Mouse (Mus musculus): ENCODE measurements at regions not wholly inside any gene's neighbourhood (a gene's known extent, or its start where the extent isn't known, plus 50 kb on each side); places are given as distances from the start of the nearest gene placed in this dataset.

GRCm38 (mm10) chr9:122437464-122437863 lies 86.1 kb downstream of the Abhd5 start:
- no peak for DNase-seq (ENCODE audit: low spot score in 2 of 2)

GRCm38 (mm10) chr9:122446387-122447105 lies 95.1 kb downstream of the Abhd5 start:
- DNase-seq (ENCODE audit: low spot score in 2 of 2) = no peak

DNA sequence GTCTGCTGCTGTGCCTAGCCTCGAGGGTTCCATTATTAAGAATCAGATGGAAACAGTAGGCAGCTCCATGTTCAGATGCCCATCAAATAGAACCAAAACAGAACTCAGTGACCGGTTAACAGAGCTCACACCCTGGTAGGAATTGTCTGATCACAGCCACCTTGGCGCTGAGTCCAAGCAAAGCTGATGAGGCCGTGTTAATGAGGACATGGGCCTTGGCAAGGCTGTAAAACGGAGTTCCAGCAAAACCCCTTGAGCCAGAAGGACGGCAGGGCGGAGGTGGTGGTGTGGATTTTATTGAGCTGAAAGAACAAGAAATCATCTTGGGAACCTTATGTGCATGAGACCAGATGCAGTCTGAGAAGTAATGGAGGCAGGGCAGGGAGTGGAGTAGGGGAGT lies 96.2 kb downstream of the Abhd5 start:
- DNase-seq (ENCODE audit: low spot score in 2 of 2) = no peak

GRCm38 (mm10) chr9:122448342-122448741 lies 96.9 kb downstream of the Abhd5 start:
- no peak for DNase-seq (ENCODE audit: low spot score in 2 of 2)

DNA sequence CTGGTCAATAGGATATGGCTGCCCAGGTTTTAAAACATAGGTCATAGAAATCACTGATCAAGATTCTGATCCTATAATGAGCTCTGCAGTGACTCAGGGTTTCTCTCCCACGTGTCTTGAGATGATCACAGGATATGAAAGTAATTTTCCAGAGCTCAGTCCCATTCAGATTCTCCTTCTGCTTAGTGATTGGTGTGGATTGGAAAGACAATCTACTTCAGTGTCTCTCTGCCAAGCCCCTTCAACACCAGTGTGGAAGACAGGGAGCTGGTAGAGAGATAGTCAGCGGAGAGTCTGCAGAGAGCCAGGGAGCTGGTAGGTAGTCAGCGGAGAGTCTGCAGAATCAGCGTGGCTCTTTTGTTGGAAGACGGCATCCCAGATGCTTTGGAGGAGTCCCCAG lies 99.1 kb downstream of the Abhd5 start:
- DNase-seq (ENCODE audit: low spot score in 2 of 2) = no peak

- no peak for DNase-seq (ENCODE audit: low spot score in 2 of 2)
Observed at GRCm38 (mm10) chr9:122455301-122455700, 103.9 kb downstream of the Abhd5 start.

GRCm38 (mm10) chr9:122455779-122456178 lies 104.4 kb downstream of the Abhd5 start:
- no peak for DNase-seq (ENCODE audit: low spot score in 2 of 2)

GRCm38 (mm10) chr9:122459491-122459890 lies 108.1 kb downstream of the Abhd5 start:
- DNase-seq (ENCODE audit: low spot score in 2 of 2) = no peak

DNA sequence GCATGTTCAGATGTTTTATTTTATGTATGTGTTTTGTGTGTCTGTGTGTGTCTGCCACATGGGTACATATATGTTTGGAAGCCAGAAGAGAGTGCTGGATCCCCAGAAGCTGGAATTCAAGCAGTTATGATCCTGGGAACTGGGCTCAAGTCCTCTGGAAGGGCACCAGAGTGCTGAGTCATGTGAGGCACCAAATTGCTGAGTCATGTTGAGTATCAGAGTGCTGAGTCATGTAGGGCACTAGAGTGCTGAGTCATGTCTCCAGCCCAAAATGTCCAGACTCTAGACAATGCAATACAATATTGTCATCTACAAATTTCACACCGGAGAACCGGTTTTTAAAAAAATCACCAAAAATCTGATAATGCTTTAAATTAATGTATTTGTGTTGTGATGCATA lies 120.1 kb downstream of the Abhd5 start:
- DNase-seq (ENCODE audit: low spot score in 2 of 2) = no peak

GRCm38 (mm10) chr9:122476356-122476755 lies 124.9 kb downstream of the Abhd5 start:
- DNase-seq (ENCODE audit: low spot score in 2 of 2) = no peak

- no peak for DNase-seq (ENCODE audit: low spot score in 2 of 2)
Observed at GRCm38 (mm10) chr9:122487001-122487400, 135.6 kb downstream of the Abhd5 start.

- DNase-seq (ENCODE audit: low spot score in 2 of 2) = no peak
Observed at GRCm38 (mm10) chr9:122494691-122495090, 143.3 kb downstream of the Abhd5 start.

- peak in 1 of 2 experiments; percentile 48 for DNase-seq (ENCODE audit: low spot score in 2 of 2)
Observed at GRCm38 (mm10) chr9:122496482-122496985, 145.1 kb downstream of the Abhd5 start.

DNA sequence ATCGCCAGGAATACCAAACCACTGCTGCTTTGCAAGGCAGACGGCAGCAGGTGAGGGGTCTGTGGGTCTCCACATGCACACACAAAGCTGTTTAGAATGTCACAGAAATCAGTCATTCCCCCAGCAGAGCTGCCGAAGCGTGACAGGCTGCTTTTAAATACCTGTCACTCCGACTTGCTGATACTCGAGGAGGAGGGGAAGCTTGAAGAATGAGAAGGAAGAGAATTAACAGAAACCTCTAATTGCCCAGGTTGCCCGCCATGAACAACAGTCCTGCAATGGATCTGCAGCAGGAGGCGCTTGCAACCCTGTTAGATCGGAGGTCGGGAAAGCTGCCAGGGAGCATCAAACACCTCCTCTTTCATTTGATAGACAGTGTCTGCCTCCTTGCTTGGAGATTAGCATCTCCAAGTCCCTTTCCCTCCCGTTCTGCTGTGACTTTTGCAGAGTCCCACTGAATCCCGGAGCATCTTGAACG lies 150.5 kb downstream of the Abhd5 start:
- DNase-seq (ENCODE audit: low spot score in 2 of 2) = no peak

DNA sequence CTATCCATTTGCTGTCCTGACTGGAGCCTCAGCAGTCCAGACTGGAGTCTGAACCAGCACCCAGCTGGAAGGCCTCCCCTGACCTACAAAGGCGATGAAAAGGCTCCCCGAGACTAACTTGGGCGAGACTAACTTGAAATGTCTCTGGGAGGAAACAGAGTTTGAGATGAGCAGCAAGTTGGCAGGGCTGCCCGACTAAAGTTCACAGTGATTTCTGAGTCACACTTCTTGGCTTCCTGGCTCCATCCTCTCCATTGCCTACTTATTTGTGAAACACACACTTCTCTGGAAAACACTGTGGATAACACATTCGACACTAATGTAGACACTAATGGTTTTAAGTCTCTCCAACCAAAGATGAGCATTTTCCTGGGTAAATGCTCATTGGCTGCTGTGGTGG lies 170.2 kb downstream of the Abhd5 start:
- DNase-seq (ENCODE audit: low spot score in 2 of 2) = no peak

DNA sequence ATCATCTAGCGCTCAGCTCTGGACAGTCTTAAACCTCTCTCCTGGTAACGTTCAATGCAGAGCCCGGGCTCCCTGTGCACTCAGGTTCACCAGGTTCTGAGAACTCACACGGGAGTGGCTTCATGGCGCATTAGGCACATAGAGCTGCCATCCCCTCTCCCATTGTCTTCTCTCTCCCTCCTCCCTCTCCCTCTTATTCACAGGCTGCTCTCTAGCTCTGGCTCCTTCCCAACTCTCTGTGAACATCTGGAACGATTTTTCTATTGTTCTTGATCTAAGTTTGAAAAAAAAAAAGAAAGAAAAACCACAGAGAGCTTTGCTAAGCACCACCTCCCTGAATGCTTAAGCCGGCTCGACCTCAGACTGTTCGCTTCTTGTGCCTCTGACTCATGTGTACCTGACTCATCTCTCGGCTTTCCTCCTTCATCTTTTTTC lies 174.2 kb downstream of the Abhd5 start:
- no peak for DNase-seq (ENCODE audit: low spot score in 2 of 2)

- DNase-seq (ENCODE audit: low spot score in 2 of 2) = no peak
Observed at GRCm38 (mm10) chr9:122528267-122528666, 176.9 kb downstream of the Abhd5 start.

- DNase-seq (ENCODE audit: low spot score in 2 of 2) = no peak
Observed at GRCm38 (mm10) chr9:122529721-122530120, 178.3 kb downstream of the Abhd5 start.

DNA sequence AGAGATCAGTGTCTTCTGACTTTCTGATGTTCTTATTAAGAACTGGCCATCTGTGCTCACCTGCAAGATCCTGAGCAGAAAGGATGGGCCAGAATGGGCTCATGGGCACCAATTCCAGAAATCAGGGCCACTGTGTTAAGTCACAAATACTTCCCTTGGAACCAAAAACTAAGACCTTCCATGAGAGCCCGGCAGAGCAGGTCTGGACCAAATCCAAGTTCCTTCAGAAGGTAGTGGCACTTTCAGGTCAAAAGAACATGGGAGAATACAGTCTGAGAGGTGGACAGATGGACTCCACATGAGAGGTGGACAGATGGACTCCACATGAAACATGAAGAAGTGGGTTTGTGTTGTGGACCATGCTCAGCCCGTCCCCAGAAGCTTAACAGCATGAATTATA lies 180.4 kb downstream of the Abhd5 start:
- DNase-seq (ENCODE audit: low spot score in 2 of 2) = no peak

- no peak for DNase-seq (ENCODE audit: low spot score in 2 of 2)
Observed at GRCm38 (mm10) chr9:122534121-122534814, 182.9 kb downstream of the Abhd5 start.

DNA sequence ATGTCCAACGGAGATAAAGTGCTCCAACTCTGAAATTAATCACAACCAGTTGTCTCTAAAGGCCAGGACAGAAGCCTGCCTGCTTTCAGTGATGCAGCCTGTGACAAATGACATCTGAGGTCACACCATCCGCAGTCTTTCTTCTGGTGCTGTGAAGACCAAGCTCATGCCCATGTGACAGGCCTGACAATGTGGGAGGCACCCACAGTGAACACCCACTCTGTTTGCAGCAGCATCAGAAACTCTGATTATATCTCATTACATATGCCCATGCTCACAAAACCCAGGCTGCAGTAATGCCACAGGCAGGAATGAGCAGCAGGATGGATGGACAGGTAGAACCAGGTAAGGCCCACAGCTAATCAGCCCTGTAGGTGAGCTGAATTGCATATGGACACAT lies 183.6 kb downstream of the Abhd5 start:
- DNase-seq (ENCODE audit: low spot score in 2 of 2) = no peak

GRCm38 (mm10) chr9:122540091-122540490 lies 188.7 kb downstream of the Abhd5 start:
- no peak for DNase-seq (ENCODE audit: low spot score in 2 of 2)

DNA sequence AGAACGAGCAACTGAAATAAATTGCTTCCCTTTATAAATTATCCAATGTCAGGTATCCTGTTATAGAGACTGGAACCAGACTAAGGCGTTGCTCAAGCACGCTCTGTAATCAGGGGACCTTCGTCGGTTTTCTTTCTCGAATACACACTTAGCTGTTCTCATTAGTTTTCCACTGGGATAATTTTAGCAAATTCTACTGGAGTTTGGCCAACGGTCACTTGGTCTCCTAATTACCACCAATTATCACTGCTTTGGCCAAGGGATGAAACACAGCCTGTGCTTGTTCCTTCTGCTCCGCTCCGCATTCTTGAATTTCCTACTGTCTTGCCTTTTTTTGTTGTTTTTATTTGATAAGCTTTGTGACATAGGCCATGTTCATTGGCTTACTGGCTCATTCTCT lies 191.1 kb upstream of the Topaz1 start:
- DNase-seq (ENCODE audit: low spot score in 2 of 2) = no peak

All from urinary bladder, postnatal 4 days (tissue).